Mouse (Mus musculus): ENCODE data around the gene Mrpl51. TPM values are rescaled to one million over a fixed set of nuclear protein-coding genes. Genes with fewer than 3 reads are reported as not detected.

Gene Mrpl51
- total RNA-seq, 1 experiment, result 184 TPM

DNA sequence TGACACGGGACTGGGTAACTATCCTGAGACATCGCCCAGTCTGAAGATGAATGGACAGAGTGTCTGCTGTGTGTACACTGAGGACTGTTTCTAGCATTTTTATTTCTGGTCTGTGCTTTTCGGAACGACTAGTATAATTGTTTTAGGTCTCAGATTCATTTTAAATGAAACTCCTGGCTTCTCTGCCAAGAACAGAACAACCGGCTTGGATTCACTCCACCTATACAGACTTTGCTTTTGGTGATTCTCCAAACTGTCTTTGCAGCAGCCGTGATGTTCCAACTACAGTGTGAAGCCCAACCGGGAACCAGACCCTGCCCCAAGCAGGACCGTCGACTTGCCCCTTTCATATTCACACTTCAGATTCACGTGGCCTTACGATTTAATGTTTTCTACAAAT, 26.3 kb downstream of the Mrpl51 start:
- Histone ChIP-seq H3K9me3 (ENCODE audit: control insufficient read depth, insufficient read depth, low read depth, low read length) (no peaks in the 10 kb centered on the region), H3K9ac (ENCODE audit: insufficient read depth, low read depth, low read length, poor library complexity, severe bottlenecking) (no peak overlapping the region), H3K27ac (ENCODE audit: insufficient read depth, low read depth, low read length, poor library complexity, severe bottlenecking) (no peak overlapping the region), H3K4me1 (ENCODE audit: control insufficient read depth in 2 of 2, insufficient read depth in 2 of 2, low read length in 2 of 2, poor library complexity in 1 of 2) (peaks cover 3 to 5% of the 10 kb centered on the region in 2 experiments; a peak in 1 of 4 replicates), H3K4me3 (ENCODE audit: insufficient read depth in 1 of 2, low read depth in 1 of 2, low read length in 2 of 2, poor library complexity in 1 of 2, severe bottlenecking in 1 of 2) (no peak overlapping the region), H3K36me3 (ENCODE audit: control insufficient read depth, insufficient read depth, low read length, poor library complexity, severe bottlenecking) (peaks cover 5% of the 10 kb centered on the region; the same call in 1 of the 2 replicates)
- no peak for DNase-seq (ENCODE audit: low read depth, low spot score)
- in situ Hi-C loops (cut with MboI; ENCODE audit: low sequenced_read_pairs in 2 of 2, unreplicated experiment in 2 of 2), result no loop called here
- TF ChIP-seq CHD2 (IDR thresholded peaks at IDR 0.05; ENCODE audit: low read depth, low read length), result no peak
- no peak for TF ChIP-seq MAFK (IDR thresholded peaks at IDR 0.05; ENCODE audit: insufficient read depth, low read depth, low read length)
- TF ChIP-seq ZNF384 (IDR thresholded peaks at IDR 0.05; ENCODE audit: low read depth, low read length), result no peak
- TF ChIP-seq HCFC1 (IDR thresholded peaks at IDR 0.05; ENCODE audit: borderline replicate concordance, insufficient read depth, low read length), result no peak
- TF ChIP-seq ZC3H11A (IDR thresholded peaks at IDR 0.05; ENCODE audit: borderline replicate concordance, low read depth, low read length), result no peak

DNA sequence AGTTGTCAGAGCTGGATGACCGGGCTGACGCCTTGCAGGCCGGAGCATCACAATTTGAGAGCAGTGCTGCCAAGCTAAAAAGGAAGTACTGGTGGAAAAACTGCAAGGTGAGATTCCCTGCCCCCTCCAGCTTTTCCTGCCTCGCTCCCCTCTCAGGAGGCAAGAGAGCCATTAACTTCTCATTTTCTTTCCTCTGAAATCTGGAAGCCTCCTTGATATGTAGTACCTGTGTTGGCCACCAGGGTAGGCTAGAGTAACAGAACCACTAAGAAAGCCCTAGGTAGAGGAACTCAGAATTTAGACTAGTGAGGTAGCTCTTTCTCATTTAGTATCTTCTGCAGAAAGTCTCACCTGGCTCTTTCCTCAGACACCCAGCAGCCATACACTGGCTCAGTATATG, 27.4 kb downstream of the Mrpl51 start:
- peaks cover 3 to 5% of the 10 kb centered on the region in 2 experiments; a peak in 1 of 4 replicates for H3K4me1 ChIP-seq (ENCODE audit: control insufficient read depth in 2 of 2, insufficient read depth in 2 of 2, low read length in 2 of 2, poor library complexity in 1 of 2)

DNA sequence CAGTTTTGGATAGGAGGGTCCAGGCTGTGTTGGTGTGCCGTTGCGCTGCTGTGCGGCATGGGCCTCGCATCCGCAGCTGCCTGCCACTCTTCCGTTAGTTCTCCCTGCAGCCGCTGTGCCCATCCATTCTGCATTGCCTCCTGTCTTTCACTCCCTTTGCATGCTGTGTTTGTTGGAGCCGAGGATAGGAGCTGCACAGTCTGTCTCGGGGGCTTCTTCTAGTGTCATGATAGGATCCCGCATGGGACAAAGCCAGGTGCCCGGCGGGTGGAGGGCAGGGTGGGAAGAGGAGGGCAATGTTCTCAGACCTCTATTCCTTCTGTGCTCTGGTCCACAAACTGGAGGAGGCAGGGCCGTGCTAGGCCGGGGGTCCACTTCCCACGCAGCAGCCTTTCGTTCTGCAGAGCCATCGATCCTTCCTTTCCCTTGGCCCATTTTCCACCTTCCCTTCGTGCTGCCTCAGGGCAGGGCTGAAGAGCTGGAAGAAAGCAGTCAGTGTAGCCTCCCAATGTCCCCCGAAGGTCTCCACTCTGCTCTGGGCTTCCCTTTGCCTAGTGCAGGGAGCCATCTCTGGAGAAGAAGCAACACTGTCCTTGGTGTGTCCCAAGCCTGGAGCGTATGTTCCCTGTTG, 29.6 kb downstream of the Mrpl51 start:
- peaks cover 5% of the 10 kb centered on the region; the same call in 1 of the 2 replicates for H3K36me3 ChIP-seq (ENCODE audit: control insufficient read depth, insufficient read depth, low read length, poor library complexity, severe bottlenecking)
- in situ Hi-C loops (cut with MboI; ENCODE audit: low sequenced_read_pairs in 2 of 2, unreplicated experiment in 2 of 2), result no loop called here

More for the DNA sequence above, 27.4 kb downstream of the Mrpl51 start:
- in situ Hi-C loops (cut with MboI; ENCODE audit: low sequenced_read_pairs in 2 of 2, unreplicated experiment in 2 of 2), result no loop called here
- Histone ChIP-seq H3K9me3 (ENCODE audit: control insufficient read depth, insufficient read depth, low read depth, low read length) (no peaks in the 10 kb centered on the region), H3K27ac (ENCODE audit: insufficient read depth, low read depth, low read length, poor library complexity, severe bottlenecking) (no peak overlapping the region), H3K9ac (ENCODE audit: insufficient read depth, low read depth, low read length, poor library complexity, severe bottlenecking) (no peak overlapping the region), H3K4me3 (ENCODE audit: insufficient read depth in 1 of 2, low read depth in 1 of 2, low read length in 2 of 2, poor library complexity in 1 of 2, severe bottlenecking in 1 of 2) (no peak overlapping the region), H3K36me3 (ENCODE audit: control insufficient read depth, insufficient read depth, low read length, poor library complexity, severe bottlenecking) (peaks cover 5% of the 10 kb centered on the region; the same call in 1 of the 2 replicates)
- peak; percentile 66 for DNase-seq (ENCODE audit: low read depth, low spot score)
- TF ChIP-seq HCFC1 (IDR thresholded peaks at IDR 0.05; ENCODE audit: borderline replicate concordance, insufficient read depth, low read length) (no peak), ZC3H11A (IDR thresholded peaks at IDR 0.05; ENCODE audit: borderline replicate concordance, low read depth, low read length) (peak; percentile 34; the same call in 1 of the 2 replicates)

DNA sequence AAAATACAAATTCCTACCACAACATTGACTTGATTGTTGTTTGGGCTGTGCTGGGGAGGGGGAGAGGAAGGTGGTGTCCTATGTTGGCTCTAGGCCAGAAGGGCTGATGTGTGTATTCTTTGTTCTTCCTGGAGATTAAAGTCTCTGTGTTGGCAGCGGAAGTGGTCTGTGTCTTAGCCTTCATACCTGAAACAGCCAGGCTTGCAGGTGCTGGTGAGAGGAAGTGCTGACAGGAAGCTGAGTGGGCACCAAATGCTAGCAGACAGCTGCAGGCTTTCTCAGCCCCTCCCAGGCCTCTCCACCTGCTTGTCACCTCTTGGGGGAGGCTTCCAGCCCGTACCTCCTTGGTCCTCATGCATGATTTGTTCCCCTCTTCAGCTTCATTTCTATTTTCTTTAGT, 30.5 kb downstream of the Mrpl51 start:
- no peak for TF ChIP-seq HCFC1 (IDR thresholded peaks at IDR 0.05; ENCODE audit: borderline replicate concordance, insufficient read depth, low read length)
- no peak for TF ChIP-seq ZNF384 (IDR thresholded peaks at IDR 0.05; ENCODE audit: low read depth, low read length)
- TF ChIP-seq CHD2 (IDR thresholded peaks at IDR 0.05; ENCODE audit: low read depth, low read length), result no peak
- TF ChIP-seq MAFK (IDR thresholded peaks at IDR 0.05; ENCODE audit: insufficient read depth, low read depth, low read length), result no peak
- no peak for TF ChIP-seq ZC3H11A (IDR thresholded peaks at IDR 0.05; ENCODE audit: borderline replicate concordance, low read depth, low read length)
- in situ Hi-C loops (cut with MboI; ENCODE audit: low sequenced_read_pairs in 2 of 2, unreplicated experiment in 2 of 2), result no loop called here
- no peak for DNase-seq (ENCODE audit: low read depth, low spot score)

More for the DNA sequence above, 29.6 kb downstream of the Mrpl51 start:
- Histone ChIP-seq H3K9me3 (ENCODE audit: control insufficient read depth, insufficient read depth, low read depth, low read length) (no peaks in the 10 kb centered on the region), H3K4me1 (ENCODE audit: control insufficient read depth in 2 of 2, insufficient read depth in 2 of 2, low read length in 2 of 2, poor library complexity in 1 of 2) (peaks cover under 1 to 5% of the 10 kb centered on the region in 2 experiments; a peak in 1 of 4 replicates), H3K27ac (ENCODE audit: insufficient read depth, low read depth, low read length, poor library complexity, severe bottlenecking) (no peak overlapping the region), H3K4me3 (ENCODE audit: insufficient read depth in 1 of 2, low read depth in 1 of 2, low read length in 2 of 2, poor library complexity in 1 of 2, severe bottlenecking in 1 of 2) (no peak overlapping the region), H3K9ac (ENCODE audit: insufficient read depth, low read depth, low read length, poor library complexity, severe bottlenecking) (no peak overlapping the region; the same call in 1 of the 2 replicates)
- TF ChIP-seq MAFK (IDR thresholded peaks at IDR 0.05; ENCODE audit: insufficient read depth, low read depth, low read length) (no peak), ZC3H11A (IDR thresholded peaks at IDR 0.05; ENCODE audit: borderline replicate concordance, low read depth, low read length) (no peak), CHD2 (IDR thresholded peaks at IDR 0.05; ENCODE audit: low read depth, low read length) (no peak), HCFC1 (IDR thresholded peaks at IDR 0.05; ENCODE audit: borderline replicate concordance, insufficient read depth, low read length) (no peak), ZNF384 (IDR thresholded peaks at IDR 0.05; ENCODE audit: low read depth, low read length) (no peak)
- DNase-seq (ENCODE audit: low read depth, low spot score), result no peak

More for the DNA sequence above, 30.5 kb downstream of the Mrpl51 start:
- Histone ChIP-seq H3K9me3 (ENCODE audit: control insufficient read depth, insufficient read depth, low read depth, low read length) (no peaks in the 10 kb centered on the region), H3K4me3 (ENCODE audit: insufficient read depth in 1 of 2, low read depth in 1 of 2, low read length in 2 of 2, poor library complexity in 1 of 2, severe bottlenecking in 1 of 2) (no peak overlapping the region), H3K9ac (ENCODE audit: insufficient read depth, low read depth, low read length, poor library complexity, severe bottlenecking) (no peak overlapping the region), H3K36me3 (ENCODE audit: control insufficient read depth, insufficient read depth, low read length, poor library complexity, severe bottlenecking) (peaks cover 5% of the 10 kb centered on the region; the same call in 1 of the 2 replicates), H3K4me1 (ENCODE audit: control insufficient read depth in 2 of 2, insufficient read depth in 2 of 2, low read length in 2 of 2, poor library complexity in 1 of 2) (peaks cover 0 to 5% of the 10 kb centered on the region in 2 experiments; a peak in 1 of 4 replicates), H3K27ac (ENCODE audit: insufficient read depth, low read depth, low read length, poor library complexity, severe bottlenecking) (no peak overlapping the region)

Data from ES-E14 (cell line).